Mouse (Mus musculus) CH12.LX (cell line): ENCODE results near the gene Prpsap2.

ENCODE experiments used
- CTCF ChIP-seq, 2 experiments: IDR thresholded peaks in 1 of 2; conservative IDR thresholded peaks in 1 of 2; 2 replicates each; pipeline ENCODE4 v1.5.1; 2011 to 2012; ENCODE audit warnings: low read depth in 2 of 2, low read length in 2 of 2, improper control_type of control experiment in 1 of 2, inconsistent platforms in 1 of 2, mild to moderate bottlenecking in 1 of 2, moderate library complexity in 1 of 2
- POLR2A ChIP-seq: IDR thresholded peaks from 2 replicates; pipeline ENCODE4 v1.6.1; 2011; ENCODE audit warnings: low read depth, mild to moderate bottlenecking, improper control_type of control experiment, low read length
- POLR2AphosphoS2 ChIP-seq: IDR thresholded peaks from 2 replicates; pipeline ENCODE4 v1.6.1; 2011; ENCODE audit warnings: low read depth, low read length, improper control_type of control experiment
- ZC3H11A ChIP-seq: IDR thresholded peaks from 2 replicates; pipeline ENCODE4 v1.6.1; 2012; ENCODE audit warnings: low read depth, mild to moderate bottlenecking, inconsistent platforms, low read length, improper control_type of control experiment

DNA sequence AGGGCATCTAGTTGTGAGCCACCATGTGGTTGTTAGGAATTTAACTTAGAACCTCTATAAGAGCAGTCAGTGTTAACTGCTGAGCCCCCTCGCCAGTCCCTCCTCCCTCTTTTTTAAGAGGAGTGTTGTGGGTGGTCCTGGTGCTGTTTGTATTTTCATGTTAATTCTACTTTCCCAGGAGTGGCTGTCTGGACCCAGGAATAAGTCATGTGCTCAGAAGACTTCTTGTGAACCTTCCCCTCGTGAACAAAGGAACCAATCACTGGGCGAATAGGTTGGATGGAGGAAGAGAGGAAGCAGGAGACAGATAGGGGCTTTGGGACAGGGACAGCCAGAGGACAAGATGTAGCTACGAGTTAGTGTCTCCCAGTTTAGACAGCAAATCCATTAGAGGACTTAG is 47.9 kb upstream of the Prpsap2 start:
- TF ChIP-seq POLR2AphosphoS2 (no peak), POLR2A (no peak), ZC3H11A (no peak), CTCF (conservative IDR thresholded peaks at IDR 0.05 in 1 of 2, IDR thresholded peaks at IDR 0.05 in 1 of 2; ENCODE audit: low read depth in 2 of 2, low read length in 2 of 2) (no peak)
